Mouse (Mus musculus): ENCODE results near the gene Arhgef3. TPM values are rescaled to one million over a fixed set of nuclear protein-coding genes. Genes with fewer than 3 reads are reported as not detected.
A peak's percentile ranks its signal among the peaks of the same experiment; 100 is the strongest.

The Arhgef3 gene
- total and polyA plus RNA-seq, 3 experiments: 11.1 to 27.8 (median 23.0) TPM

DNA sequence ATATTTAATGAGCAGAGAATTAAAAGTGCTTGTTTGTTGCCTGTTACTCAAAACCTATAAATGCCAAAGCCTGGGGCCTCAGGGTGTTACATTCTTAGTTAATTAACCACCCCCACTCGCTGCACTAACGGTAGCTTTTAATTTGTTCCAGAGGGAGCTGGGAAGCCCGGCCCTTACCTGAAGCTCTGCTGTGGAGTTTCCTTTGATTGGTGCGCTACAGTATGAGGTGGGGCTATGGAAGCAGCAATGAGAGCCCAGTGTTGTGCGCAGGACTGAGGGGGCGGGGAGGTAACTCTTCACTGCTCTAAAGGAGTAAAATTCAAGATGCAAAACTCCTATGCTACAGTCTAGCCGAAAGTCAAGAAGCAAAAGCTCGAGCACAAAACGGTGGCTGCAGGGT, 43.9 kb upstream of the Arhgef3 start:
- DNase-seq: no peak
- Histone ChIP-seq H3K27me3 (ENCODE audit: control insufficient read depth, insufficient read depth, low read length) (no peaks in the 10 kb centered on the region), H3K36me3 (ENCODE audit: control insufficient read depth, insufficient read depth, low read length) (no peaks in the 10 kb centered on the region), H3K79me2 (replicated peaks; ENCODE audit: control insufficient read depth, insufficient read depth, low read length) (no peaks in the 10 kb centered on the region), H3K27ac (no peak overlapping the region), H3K4me3 (no peak overlapping the region), H3K9ac (ENCODE audit: low read depth, low read length) (no peak overlapping the region), H3K4me1 (ENCODE audit: control insufficient read depth, insufficient read depth, low read length) (peaks cover 29% of the 10 kb centered on the region)
- intact Hi-C loops (cut with DNase I): no loop called here
- 79% methylated on average over 9 of the region's 9 CpGs for WGBS
- TF ChIP-seq EP300 (IDR thresholded peaks at IDR 0.05; ENCODE audit: insufficient read depth, low read depth, low read length): no peak
- no peak for TF ChIP-seq POLR2A (IDR thresholded peaks at IDR 0.05; ENCODE audit: insufficient read depth, low read depth, low read length)
- TF ChIP-seq CTCF (IDR thresholded peaks at IDR 0.05): no peak

DNA sequence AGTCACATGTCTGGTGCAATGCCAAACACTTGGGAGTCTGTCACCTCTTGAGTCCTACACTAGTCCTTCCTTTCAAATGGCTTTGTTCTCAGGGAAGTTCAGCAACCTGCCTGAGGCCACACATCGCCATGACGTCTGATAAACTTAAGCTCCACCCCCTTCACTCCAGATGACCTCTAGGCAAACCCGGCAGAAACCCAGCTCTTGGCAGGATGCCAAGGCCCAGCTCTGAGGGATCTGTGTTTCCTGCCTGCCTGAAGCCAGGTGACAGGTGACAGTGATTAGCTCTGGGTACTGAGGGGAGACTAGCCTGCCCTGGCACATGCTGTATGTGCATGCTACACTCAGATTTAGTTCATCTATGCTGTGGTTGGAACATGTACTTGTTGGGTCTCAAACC, 42.7 kb upstream of the Arhgef3 start:
- no peak overlapping the region for H3K9ac ChIP-seq (ENCODE audit: low read depth, low read length)
- H3K4me3 ChIP-seq: no peak overlapping the region
- TF ChIP-seq CTCF (IDR thresholded peaks at IDR 0.05) (no peak), POLR2A (IDR thresholded peaks at IDR 0.05; ENCODE audit: insufficient read depth, low read depth, low read length) (no peak), EP300 (IDR thresholded peaks at IDR 0.05; ENCODE audit: insufficient read depth, low read depth, low read length) (no peak)
- no peak for DNase-seq
- H3K36me3 ChIP-seq (ENCODE audit: control insufficient read depth, insufficient read depth, low read length): peaks cover 4% of the 10 kb centered on the region
- no peaks in the 10 kb centered on the region for H3K79me2 ChIP-seq (replicated peaks; ENCODE audit: control insufficient read depth, insufficient read depth, low read length)
- no peaks in the 10 kb centered on the region for H3K27me3 ChIP-seq (ENCODE audit: control insufficient read depth, insufficient read depth, low read length)
- intact Hi-C loops (cut with DNase I): no loop called here
- peaks cover 29% of the 10 kb centered on the region for H3K4me1 ChIP-seq (ENCODE audit: control insufficient read depth, insufficient read depth, low read length)
- 13% methylated on average over 3 of the region's 3 CpGs for WGBS
- no peak overlapping the region for H3K27ac ChIP-seq

DNA sequence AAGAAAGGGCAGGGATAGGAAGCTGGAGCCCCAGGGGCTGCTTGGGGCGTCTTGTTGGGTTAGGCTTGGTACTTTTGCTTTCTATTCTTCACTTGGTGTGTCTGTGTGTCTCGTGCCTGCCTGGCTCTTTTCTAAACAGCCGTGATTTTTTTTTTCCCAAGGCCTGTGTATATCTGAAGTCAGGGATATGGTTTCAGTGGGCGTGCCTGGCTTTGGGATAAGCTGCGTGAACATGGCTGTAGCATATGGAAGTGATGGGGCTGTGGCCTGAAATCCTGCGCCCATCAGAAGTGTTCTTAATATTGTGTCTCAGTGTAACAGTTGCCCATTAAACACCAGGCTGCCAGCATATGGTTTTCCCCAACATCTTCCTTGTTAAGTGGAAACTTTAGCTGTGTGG, 39.6 kb upstream of the Arhgef3 start:
- TF ChIP-seq EP300 (IDR thresholded peaks at IDR 0.05; ENCODE audit: insufficient read depth, low read depth, low read length): no peak
- TF ChIP-seq POLR2A (IDR thresholded peaks at IDR 0.05; ENCODE audit: insufficient read depth, low read depth, low read length): no peak
- no peak for DNase-seq
- no peak overlapping the region for H3K27ac ChIP-seq
- no peaks in the 10 kb centered on the region for H3K27me3 ChIP-seq (ENCODE audit: control insufficient read depth, insufficient read depth, low read length)
- intact Hi-C loops (cut with DNase I): no loop called here
- peaks cover 9% of the 10 kb centered on the region for H3K36me3 ChIP-seq (ENCODE audit: control insufficient read depth, insufficient read depth, low read length)
- no peak overlapping the region for H3K9ac ChIP-seq (ENCODE audit: low read depth, low read length)
- 71% methylated on average over 6 of the region's 6 CpGs for WGBS
- H3K4me3 ChIP-seq: no peak overlapping the region
- H3K79me2 ChIP-seq (replicated peaks; ENCODE audit: control insufficient read depth, insufficient read depth, low read length): no peaks in the 10 kb centered on the region
- peaks cover 25% of the 10 kb centered on the region for H3K4me1 ChIP-seq (ENCODE audit: control insufficient read depth, insufficient read depth, low read length)

DNA sequence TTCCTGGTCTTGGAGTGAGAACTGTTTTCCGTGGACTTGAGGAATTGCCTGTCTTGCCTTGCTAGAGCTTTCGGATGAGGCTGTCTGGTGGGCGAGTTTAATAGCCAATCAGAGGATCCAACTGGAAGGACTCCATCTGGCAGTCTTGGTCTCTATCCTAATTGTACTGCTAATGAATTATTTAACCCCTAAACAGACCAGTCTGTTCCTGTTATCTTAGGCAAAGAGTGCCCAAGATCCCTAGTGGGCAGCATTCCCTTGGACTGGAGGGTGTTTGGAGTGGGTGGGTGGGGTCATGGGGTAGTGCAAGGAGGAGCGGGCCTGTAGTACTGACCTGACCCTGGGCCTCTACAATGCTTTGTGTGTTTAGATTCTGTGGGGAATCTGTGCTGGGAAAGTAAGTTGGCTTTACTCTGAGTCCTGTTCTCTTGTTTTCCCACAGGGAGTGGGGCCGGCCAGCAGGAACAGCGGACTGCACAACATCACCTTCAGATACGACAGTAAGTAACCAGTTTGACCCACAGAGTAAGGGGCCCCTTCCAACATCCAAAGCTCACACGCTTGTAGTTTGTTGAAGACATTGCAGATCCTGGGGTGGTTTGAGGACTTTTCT, 38.7 kb upstream of the Arhgef3 start:
- intact Hi-C loops (cut with DNase I): no loop called here
- Histone ChIP-seq H3K9ac (ENCODE audit: low read depth, low read length) (no peak overlapping the region), H3K36me3 (ENCODE audit: control insufficient read depth, insufficient read depth, low read length) (peaks cover 9% of the 10 kb centered on the region), H3K79me2 (replicated peaks; ENCODE audit: control insufficient read depth, insufficient read depth, low read length) (no peaks in the 10 kb centered on the region), H3K27me3 (ENCODE audit: control insufficient read depth, insufficient read depth, low read length) (no peaks in the 10 kb centered on the region), H3K4me1 (ENCODE audit: control insufficient read depth, insufficient read depth, low read length) (peaks cover 24% of the 10 kb centered on the region), H3K27ac (peak overlapping the region; percentile 41), H3K4me3 (no peak overlapping the region)
- no peak for TF ChIP-seq POLR2A (IDR thresholded peaks at IDR 0.05; ENCODE audit: insufficient read depth, low read depth, low read length)
- DNase-seq: no peak
- 61% methylated on average over 8 of the region's 8 CpGs for WGBS

DNA sequence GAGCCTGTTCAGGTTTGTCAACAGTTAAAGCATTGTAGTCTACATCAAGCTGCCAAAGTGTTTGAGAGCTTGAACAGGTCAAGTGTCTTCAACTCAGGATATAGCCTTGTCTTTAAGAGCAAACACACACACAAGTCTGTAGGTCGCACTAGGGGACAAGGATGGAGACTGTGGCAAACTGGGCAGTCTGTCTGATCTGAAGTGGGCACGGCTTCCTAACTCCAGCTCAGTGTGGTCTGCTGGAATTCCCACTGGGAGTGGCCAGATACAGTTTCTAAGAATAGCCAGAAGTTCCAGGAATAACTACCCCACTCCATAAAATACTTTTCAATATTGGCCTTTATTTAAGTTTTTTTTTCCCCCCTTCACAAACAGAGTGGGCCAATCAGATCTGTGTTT, 38.2 kb upstream of the Arhgef3 start:
- H3K9ac ChIP-seq (ENCODE audit: low read depth, low read length): no peak overlapping the region
- peaks cover 9% of the 10 kb centered on the region for H3K36me3 ChIP-seq (ENCODE audit: control insufficient read depth, insufficient read depth, low read length)
- peaks cover 22% of the 10 kb centered on the region for H3K4me1 ChIP-seq (ENCODE audit: control insufficient read depth, insufficient read depth, low read length)
- 31% methylated on average over 2 of the region's 2 CpGs for WGBS
- H3K27ac ChIP-seq: peak overlapping the region; percentile 41
- H3K4me3 ChIP-seq: no peak overlapping the region
- no peaks in the 10 kb centered on the region for H3K27me3 ChIP-seq (ENCODE audit: control insufficient read depth, insufficient read depth, low read length)
- no peaks in the 10 kb centered on the region for H3K79me2 ChIP-seq (replicated peaks; ENCODE audit: control insufficient read depth, insufficient read depth, low read length)
- intact Hi-C loops (cut with DNase I): no loop called here
- DNase-seq: no peak
- 0 out of 2 replicates have a peak, but pooled peaks have one; percentile 16 for TF ChIP-seq POLR2A (IDR thresholded peaks at IDR 0.05; ENCODE audit: insufficient read depth, low read depth, low read length)
- TF ChIP-seq CTCF (IDR thresholded peaks at IDR 0.05): no peak
- no peak for TF ChIP-seq EP300 (IDR thresholded peaks at IDR 0.05; ENCODE audit: insufficient read depth, low read depth, low read length)

DNA sequence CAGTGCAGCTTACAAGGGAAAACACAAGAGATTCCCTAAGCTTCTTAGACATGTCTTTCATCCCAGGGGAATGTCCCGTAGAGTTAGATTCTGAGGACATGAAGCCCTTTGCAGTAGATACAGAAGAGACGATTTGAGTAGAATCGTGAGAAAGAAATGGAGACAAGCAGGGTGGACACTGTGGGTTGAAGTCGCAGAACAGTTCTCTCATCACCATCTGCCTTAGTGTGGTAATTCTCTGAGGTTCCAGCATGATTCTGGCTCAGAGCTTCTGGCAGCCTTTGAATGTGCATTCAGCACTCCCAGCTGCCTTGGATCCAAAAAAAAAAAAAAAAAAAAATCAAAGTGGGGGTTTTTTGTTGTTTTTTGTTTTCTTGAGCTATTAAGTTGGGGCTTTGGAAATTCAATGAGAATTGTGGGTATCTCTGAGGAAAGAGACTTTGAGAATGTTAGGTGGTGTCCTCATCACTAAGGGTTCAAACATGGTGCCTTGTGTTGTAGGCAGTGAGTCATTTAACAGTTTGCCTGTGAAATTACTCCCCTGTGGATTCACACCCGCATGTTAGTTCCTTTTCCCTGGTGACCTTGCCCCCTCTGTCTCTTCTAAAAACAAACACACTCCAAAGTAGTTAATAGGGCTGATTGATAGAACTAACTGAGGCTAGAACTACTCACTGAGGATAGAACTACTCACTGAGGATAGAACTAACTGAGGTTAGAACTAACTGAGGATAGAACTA, 33.0 kb upstream of the Arhgef3 start:
- intact Hi-C loops (cut with DNase I): no loop called here
- Histone ChIP-seq H3K27ac (no peak overlapping the region), H3K4me1 (ENCODE audit: control insufficient read depth, insufficient read depth, low read length) (peaks cover 4% of the 10 kb centered on the region), H3K4me3 (no peak overlapping the region), H3K27me3 (ENCODE audit: control insufficient read depth, insufficient read depth, low read length) (no peaks in the 10 kb centered on the region), H3K36me3 (ENCODE audit: control insufficient read depth, insufficient read depth, low read length) (peaks cover 6% of the 10 kb centered on the region; the same call in 1 of the 2 replicates), H3K9ac (ENCODE audit: low read depth, low read length) (no peak overlapping the region), H3K79me2 (replicated peaks; ENCODE audit: control insufficient read depth, insufficient read depth, low read length) (no peaks in the 10 kb centered on the region)
- WGBS: 58% methylated on average over 5 of the region's 5 CpGs
- no peak for TF ChIP-seq POLR2A (IDR thresholded peaks at IDR 0.05; ENCODE audit: insufficient read depth, low read depth, low read length)
- TF ChIP-seq EP300 (IDR thresholded peaks at IDR 0.05; ENCODE audit: insufficient read depth, low read depth, low read length): no peak
- TF ChIP-seq CTCF (IDR thresholded peaks at IDR 0.05): no peak
- no peak for DNase-seq

All from heart, adult 2 months (tissue).